Mouse (Mus musculus): ENCODE results near the gene Spats2l. TPM values are rescaled to one million over a fixed set of nuclear protein-coding genes. Genes with fewer than 3 reads are reported as not detected.

Gene Spats2l
- polyA plus RNA-seq, 1 experiment from 2014 or later: 69.8 TPM

GRCm38 (mm10) chr1:57774668-57775495, 920 bp downstream of the Spats2l start:
- H3K9me3 ChIP-seq (ENCODE audit: control insufficient read depth, low read length): no peaks in the 10 kb centered on the region
- ATAC-seq (ENCODE audit: low FRiP score, low TSS enrichment) (peak; percentile 85), DNase-seq (peak; percentile 85)
- no peaks in the 10 kb centered on the region for H3K36me3 ChIP-seq (ENCODE audit: control insufficient read depth, insufficient read depth, low read length)
- peaks cover 12% of the 10 kb centered on the region for H3K4me1 ChIP-seq (ENCODE audit: control insufficient read depth, insufficient read depth, low read length)
- no peaks in the 10 kb centered on the region for H3K27me3 ChIP-seq (ENCODE audit: control insufficient read depth, insufficient read depth, low read length)
- peak overlapping the region; percentile 96 for H3K27ac ChIP-seq (replicated peaks; ENCODE audit: low read depth, low read length)
- WGBS: under 1% methylated on average over 106 of the region's 113 CpGs
- peak overlapping the region; percentile 81 for H3K4me3 ChIP-seq (replicated peaks; ENCODE audit: low read depth, low read length)
- peak overlapping the region; percentile 93 for H3K9ac ChIP-seq (replicated peaks; ENCODE audit: low read length)
- H3K4me2 ChIP-seq (ENCODE audit: low read length): peak overlapping the region; percentile 78

- peak overlapping the region; percentile 81 for H3K4me3 ChIP-seq (replicated peaks; ENCODE audit: low read depth, low read length)
- no peaks in the 10 kb centered on the region for H3K36me3 ChIP-seq (ENCODE audit: control insufficient read depth, insufficient read depth, low read length)
- no peaks in the 10 kb centered on the region for H3K27me3 ChIP-seq (ENCODE audit: control insufficient read depth, insufficient read depth, low read length)
- H3K9me3 ChIP-seq (ENCODE audit: control insufficient read depth, low read length): no peaks in the 10 kb centered on the region
- H3K27ac ChIP-seq (replicated peaks; ENCODE audit: low read depth, low read length): peak overlapping the region; percentile 96
- ATAC-seq (ENCODE audit: low FRiP score, low TSS enrichment) (peak; percentile 15), DNase-seq (no peak)
- H3K9ac ChIP-seq (replicated peaks; ENCODE audit: low read length): peak overlapping the region; percentile 93
- peak overlapping the region; percentile 78 for H3K4me2 ChIP-seq (ENCODE audit: low read length)
- 0% methylated on average over 14 of the region's 14 CpGs for WGBS
- H3K4me1 ChIP-seq (ENCODE audit: control insufficient read depth, insufficient read depth, low read length): peaks cover 12% of the 10 kb centered on the region
Observed at GRCm38 (mm10) chr1:57775496-57775790, 1.5 kb downstream of the Spats2l start.

- Histone ChIP-seq H3K27ac (replicated peaks; ENCODE audit: low read depth, low read length) (no peak overlapping the region), H3K9me3 (ENCODE audit: control insufficient read depth, low read length) (no peaks in the 10 kb centered on the region), H3K4me1 (ENCODE audit: control insufficient read depth, insufficient read depth, low read length) (peaks cover 12% of the 10 kb centered on the region), H3K4me3 (replicated peaks; ENCODE audit: low read depth, low read length) (peak overlapping the region; percentile 81), H3K27me3 (ENCODE audit: control insufficient read depth, insufficient read depth, low read length) (no peaks in the 10 kb centered on the region), H3K36me3 (ENCODE audit: control insufficient read depth, insufficient read depth, low read length) (no peaks in the 10 kb centered on the region), H3K4me2 (ENCODE audit: low read length) (peak overlapping the region; percentile 78), H3K9ac (replicated peaks; ENCODE audit: low read length) (peak overlapping the region; percentile 18; the same call in 1 of the 2 replicates)
- 17% methylated on average over 5 of the region's 5 CpGs for whole genome bisulfite sequencing
- DNase-seq: peak; percentile 48
- ATAC-seq (ENCODE audit: low FRiP score, low TSS enrichment): no peak
Observed at GRCm38 (mm10) chr1:57776671-57777281, 2.8 kb downstream of the Spats2l start.

- no peak for ATAC-seq (ENCODE audit: low FRiP score, low TSS enrichment)
- WGBS: 86% methylated on average over 4 of the region's 4 CpGs
- no peaks in the 10 kb centered on the region for H3K36me3 ChIP-seq (ENCODE audit: control insufficient read depth, insufficient read depth, low read length)
- no peak for DNase-seq
- no peak overlapping the region for H3K4me2 ChIP-seq (ENCODE audit: low read length)
- H3K9ac ChIP-seq (replicated peaks; ENCODE audit: low read length): no peak overlapping the region
- no peak overlapping the region for H3K27ac ChIP-seq (replicated peaks; ENCODE audit: low read depth, low read length)
- no peak overlapping the region for H3K4me3 ChIP-seq (replicated peaks; ENCODE audit: low read depth, low read length)
- H3K27me3 ChIP-seq (ENCODE audit: control insufficient read depth, insufficient read depth, low read length): no peaks in the 10 kb centered on the region
- no peaks in the 10 kb centered on the region for H3K9me3 ChIP-seq (ENCODE audit: control insufficient read depth, low read length)
- H3K4me1 ChIP-seq (ENCODE audit: control insufficient read depth, insufficient read depth, low read length): no peaks in the 10 kb centered on the region
Observed at GRCm38 (mm10) chr1:57784300-57784699, 10.3 kb downstream of the Spats2l start.

GRCm38 (mm10) chr1:57789831-57790230, 15.9 kb downstream of the Spats2l start:
- Histone ChIP-seq H3K4me2 (ENCODE audit: low read length) (no peak overlapping the region), H3K9ac (replicated peaks; ENCODE audit: low read length) (no peak overlapping the region), H3K9me3 (ENCODE audit: control insufficient read depth, low read length) (no peaks in the 10 kb centered on the region), H3K4me1 (ENCODE audit: control insufficient read depth, insufficient read depth, low read length) (no peaks in the 10 kb centered on the region), H3K27ac (replicated peaks; ENCODE audit: low read depth, low read length) (no peak overlapping the region), H3K4me3 (replicated peaks; ENCODE audit: low read depth, low read length) (no peak overlapping the region), H3K27me3 (ENCODE audit: control insufficient read depth, insufficient read depth, low read length) (no peaks in the 10 kb centered on the region), H3K36me3 (ENCODE audit: control insufficient read depth, insufficient read depth, low read length) (no peaks in the 10 kb centered on the region)
- no peak for ATAC-seq (ENCODE audit: low FRiP score, low TSS enrichment)
- 74% methylated on average over 5 of the region's 5 CpGs for WGBS
- DNase-seq: no peak

- H3K27me3 ChIP-seq (ENCODE audit: control insufficient read depth, insufficient read depth, low read length): no peaks in the 10 kb centered on the region
- H3K36me3 ChIP-seq (ENCODE audit: control insufficient read depth, insufficient read depth, low read length): no peaks in the 10 kb centered on the region
- no peaks in the 10 kb centered on the region for H3K4me1 ChIP-seq (ENCODE audit: control insufficient read depth, insufficient read depth, low read length)
- ATAC-seq (ENCODE audit: low FRiP score, low TSS enrichment) (no peak), DNase-seq (no peak)
- no peak overlapping the region for H3K4me3 ChIP-seq (replicated peaks; ENCODE audit: low read depth, low read length)
- 96% methylated on average over 4 of the region's 4 CpGs for WGBS
- no peaks in the 10 kb centered on the region for H3K9me3 ChIP-seq (ENCODE audit: control insufficient read depth, low read length)
- no peak overlapping the region for H3K27ac ChIP-seq (replicated peaks; ENCODE audit: low read depth, low read length)
- no peak overlapping the region for H3K4me2 ChIP-seq (ENCODE audit: low read length)
- H3K9ac ChIP-seq (replicated peaks; ENCODE audit: low read length): no peak overlapping the region
Observed at GRCm38 (mm10) chr1:57792212-57792611, 18.2 kb downstream of the Spats2l start.

- no peak overlapping the region for H3K9ac ChIP-seq (replicated peaks; ENCODE audit: low read length)
- ATAC-seq (ENCODE audit: low FRiP score, low TSS enrichment): no peak
- no peak for DNase-seq
- WGBS: 86% methylated on average over 1 of the region's 1 CpGs
- no peak overlapping the region for H3K4me2 ChIP-seq (ENCODE audit: low read length)
- no peaks in the 10 kb centered on the region for H3K4me1 ChIP-seq (ENCODE audit: control insufficient read depth, insufficient read depth, low read length)
- H3K27me3 ChIP-seq (ENCODE audit: control insufficient read depth, insufficient read depth, low read length): no peaks in the 10 kb centered on the region
- H3K36me3 ChIP-seq (ENCODE audit: control insufficient read depth, insufficient read depth, low read length): no peaks in the 10 kb centered on the region
- H3K9me3 ChIP-seq (ENCODE audit: control insufficient read depth, low read length): no peaks in the 10 kb centered on the region
- H3K27ac ChIP-seq (replicated peaks; ENCODE audit: low read depth, low read length): no peak overlapping the region
- H3K4me3 ChIP-seq (replicated peaks; ENCODE audit: low read depth, low read length): no peak overlapping the region
Observed at GRCm38 (mm10) chr1:57795838-57796237, 21.9 kb downstream of the Spats2l start.

- 93% methylated on average over 2 of the region's 2 CpGs for WGBS
Observed at GRCm38 (mm10) chr1:57799398-57799797, 25.4 kb downstream of the Spats2l start.

GRCm38 (mm10) chr1:57800846-57801245, 26.9 kb downstream of the Spats2l start:
- WGBS: 79% methylated on average over 6 of the region's 6 CpGs
- Histone ChIP-seq H3K9ac (replicated peaks; ENCODE audit: low read length) (no peak overlapping the region), H3K4me1 (ENCODE audit: control insufficient read depth, insufficient read depth, low read length) (no peaks in the 10 kb centered on the region), H3K4me3 (replicated peaks; ENCODE audit: low read depth, low read length) (no peak overlapping the region), H3K36me3 (ENCODE audit: control insufficient read depth, insufficient read depth, low read length) (no peaks in the 10 kb centered on the region), H3K9me3 (ENCODE audit: control insufficient read depth, low read length) (no peaks in the 10 kb centered on the region), H3K4me2 (ENCODE audit: low read length) (no peak overlapping the region), H3K27me3 (ENCODE audit: control insufficient read depth, insufficient read depth, low read length) (no peaks in the 10 kb centered on the region), H3K27ac (replicated peaks; ENCODE audit: low read depth, low read length) (no peak overlapping the region; the same call in 1 of the 2 replicates)
- ATAC-seq (ENCODE audit: low FRiP score, low TSS enrichment): no peak
- DNase-seq: no peak

More at GRCm38 (mm10) chr1:57799398-57799797, 25.4 kb downstream of the Spats2l start:
- Histone ChIP-seq H3K27ac (replicated peaks; ENCODE audit: low read depth, low read length) (no peak overlapping the region), H3K4me3 (replicated peaks; ENCODE audit: low read depth, low read length) (no peak overlapping the region), H3K36me3 (ENCODE audit: control insufficient read depth, insufficient read depth, low read length) (no peaks in the 10 kb centered on the region), H3K9ac (replicated peaks; ENCODE audit: low read length) (no peak overlapping the region), H3K9me3 (ENCODE audit: control insufficient read depth, low read length) (no peaks in the 10 kb centered on the region), H3K4me2 (ENCODE audit: low read length) (no peak overlapping the region), H3K27me3 (ENCODE audit: control insufficient read depth, insufficient read depth, low read length) (no peaks in the 10 kb centered on the region), H3K4me1 (ENCODE audit: control insufficient read depth, insufficient read depth, low read length) (no peaks in the 10 kb centered on the region)
- ATAC-seq (ENCODE audit: low FRiP score, low TSS enrichment) (no peak), DNase-seq (no peak)
